Mouse (Mus musculus) kidney, embryonic 15.5 days (tissue): ENCODE measurements around the gene Pecam1. TPM values are rescaled to one million over a fixed set of nuclear protein-coding genes. Genes with fewer than 3 reads are reported as not detected.

ENCODE experiments used
- ATAC-seq: fragments of 200-750 bp; cut with Nextera tagmentation; replicated peaks from 2 replicates; pipeline ENCODE4 v1.8.0; 2017; ENCODE audit warnings: moderate TSS enrichment; ENCODE audit not compliant: low FRiP score
- H3K27ac ChIP-seq: fragments of 300-500 bp; sonication (generic); 2 replicates; pipeline ENCODE4 v1.5.1; 2015; ENCODE audit warnings: mild to moderate bottlenecking, inconsistent platforms
- H3K27me3 ChIP-seq: fragments of 300-500 bp; sonication (generic); 2 replicates; pipeline ENCODE4 v1.6.1; 2015; ENCODE audit warnings: inconsistent platforms
- H3K36me3 ChIP-seq: fragments of 300-500 bp; sonication (generic); 2 replicates; pipeline ENCODE4 v1.6.1; 2015; ENCODE audit warnings: inconsistent platforms
- H3K4me1 ChIP-seq: fragments of 300-500 bp; sonication (generic); 2 replicates; pipeline ENCODE4 v1.6.1; 2015; ENCODE audit warnings: inconsistent platforms
- H3K4me2 ChIP-seq: fragments of 300-500 bp; sonication (generic); 2 replicates; pipeline ENCODE4 v1.6.1; 2015; ENCODE audit warnings: moderate library complexity, mild to moderate bottlenecking, inconsistent platforms
- H3K4me3 ChIP-seq: fragments of 300-500 bp; sonication (generic); replicated peaks from 2 replicates; pipeline ENCODE4 v1.5.1; 2015; ENCODE audit warnings: mild to moderate bottlenecking, inconsistent platforms
- H3K9ac ChIP-seq: fragments of 300-500 bp; sonication (generic); 2 replicates; pipeline ENCODE4 v1.6.1; 2015; ENCODE audit warnings: mild to moderate bottlenecking, inconsistent platforms
- H3K9me3 ChIP-seq: fragments of 300-500 bp; sonication (generic); replicated peaks from 2 replicates; pipeline ENCODE4 v1.6.1; 2016; ENCODE audit warnings: inconsistent platforms
- WGBS: fragments of 180-500 bp; shearing (Covaris S2); methylation state at CpG from one replicate; pipeline ENCODE4 v1.1.7; 2015; ENCODE audit warnings: mixed read lengths; 5-methylcytosine and 5-hydroxymethylcytosine counted together
- polyA plus RNA-seq: library from polyadenylated mRNA; unstranded; fragments of >200 nt; fragmentation: Nextera tagmentation; extraction: Ambion mirVana; gene quantifications from 2 replicates; pipeline ENCODE4 v1.2.1, GENCODE M21; 2015

Pecam1 gene
- polyA plus RNA-seq, 1 experiment from 2014 or later: 66.5 TPM

GRCm38 (mm10) chr11:106704399-106705111 lies 45.9 kb downstream of the Pecam1 start:
- Histone ChIP-seq H3K4me2 (no peak overlapping the region), H3K9ac (no peak overlapping the region), H3K36me3 (no peaks in the 10 kb centered on the region), H3K9me3 (no peaks in the 10 kb centered on the region), H3K4me1 (peaks cover 14% of the 10 kb centered on the region), H3K27me3 (no peaks in the 10 kb centered on the region), H3K4me3 (no peak overlapping the region), H3K27ac (no peak overlapping the region)
- no peak for ATAC-seq
- 57% methylated on average over 9 of the region's 9 CpGs for WGBS

- Histone ChIP-seq H3K4me3 (no peak overlapping the region), H3K27me3 (no peaks in the 10 kb centered on the region), H3K9ac (no peak overlapping the region), H3K27ac (no peak overlapping the region), H3K4me2 (no peak overlapping the region), H3K36me3 (no peaks in the 10 kb centered on the region), H3K4me1 (peaks cover 8% of the 10 kb centered on the region), H3K9me3 (no peaks in the 10 kb centered on the region)
- ATAC-seq: no peak
- 81% methylated on average over 7 of the region's 7 CpGs for WGBS
These were observed 46.5 kb downstream of the Pecam1 start for GRCm38 (mm10) chr11:106703931-106704330.

GRCm38 (mm10) chr11:106702584-106702983 lies 47.8 kb downstream of the Pecam1 start:
- Histone ChIP-seq H3K36me3 (no peaks in the 10 kb centered on the region), H3K4me1 (peaks cover 4% of the 10 kb centered on the region; the same call in 1 of the 2 replicates), H3K4me3 (no peak overlapping the region), H3K9ac (no peak overlapping the region), H3K27me3 (no peaks in the 10 kb centered on the region), H3K9me3 (no peaks in the 10 kb centered on the region), H3K4me2 (no peak overlapping the region), H3K27ac (no peak overlapping the region)
- 87% methylated on average over 3 of the region's 3 CpGs for WGBS
- ATAC-seq: no peak

- H3K4me2 ChIP-seq: no peak overlapping the region
- WGBS: 73% methylated on average over 9 of the region's 9 CpGs
- no peak for ATAC-seq
These were observed 48.8 kb downstream of the Pecam1 start for GRCm38 (mm10) chr11:106701589-106701988.

GRCm38 (mm10) chr11:106699083-106699482 lies 51.3 kb downstream of the Pecam1 start:
- no peaks in the 10 kb centered on the region for H3K27me3 ChIP-seq
- no peak overlapping the region for H3K4me2 ChIP-seq
- H3K36me3 ChIP-seq: no peaks in the 10 kb centered on the region
- H3K4me3 ChIP-seq: no peak overlapping the region
- no peaks in the 10 kb centered on the region for H3K9me3 ChIP-seq
- 93% methylated on average over 9 of the region's 9 CpGs for WGBS
- no peaks in the 10 kb centered on the region for H3K4me1 ChIP-seq
- no peak overlapping the region for H3K27ac ChIP-seq
- no peak overlapping the region for H3K9ac ChIP-seq
- no peak for ATAC-seq

More at GRCm38 (mm10) chr11:106701589-106701988, 48.8 kb downstream of the Pecam1 start:
- Histone ChIP-seq H3K4me1 (peaks cover 3% of the 10 kb centered on the region; the same call in 1 of the 2 replicates), H3K27ac (no peak overlapping the region), H3K4me3 (no peak overlapping the region), H3K9me3 (no peaks in the 10 kb centered on the region), H3K9ac (no peak overlapping the region), H3K36me3 (no peaks in the 10 kb centered on the region), H3K27me3 (no peaks in the 10 kb centered on the region)

- H3K4me1 ChIP-seq: no peaks in the 10 kb centered on the region
- H3K4me2 ChIP-seq: no peak overlapping the region
- H3K9me3 ChIP-seq: no peaks in the 10 kb centered on the region
- WGBS: 89% methylated on average over 6 of the region's 6 CpGs
- no peak overlapping the region for H3K4me3 ChIP-seq
- H3K27ac ChIP-seq: no peak overlapping the region
- H3K9ac ChIP-seq: no peak overlapping the region
- H3K27me3 ChIP-seq: no peaks in the 10 kb centered on the region
- no peak for ATAC-seq
- no peaks in the 10 kb centered on the region for H3K36me3 ChIP-seq
These were observed 52.1 kb downstream of the Pecam1 start for GRCm38 (mm10) chr11:106698289-106698688.

- Histone ChIP-seq H3K9me3 (no peaks in the 10 kb centered on the region), H3K4me2 (no peak overlapping the region), H3K4me3 (no peak overlapping the region), H3K27me3 (no peaks in the 10 kb centered on the region), H3K9ac (no peak overlapping the region), H3K27ac (no peak overlapping the region), H3K36me3 (no peaks in the 10 kb centered on the region), H3K4me1 (no peaks in the 10 kb centered on the region)
- WGBS: 89% methylated on average over 3 of the region's 3 CpGs
- ATAC-seq: no peak
These were observed 54.5 kb downstream of the Pecam1 start for GRCm38 (mm10) chr11:106695917-106696316.

GRCm38 (mm10) chr11:106692890-106693289 lies 57.5 kb downstream of the Pecam1 start:
- H3K27ac ChIP-seq: no peak overlapping the region
- H3K36me3 ChIP-seq: no peaks in the 10 kb centered on the region
- 83% methylated on average over 4 of the region's 4 CpGs for WGBS
- no peaks in the 10 kb centered on the region for H3K27me3 ChIP-seq
- H3K4me1 ChIP-seq: no peaks in the 10 kb centered on the region
- no peak overlapping the region for H3K9ac ChIP-seq
- H3K9me3 ChIP-seq: no peaks in the 10 kb centered on the region
- ATAC-seq: no peak
- no peak overlapping the region for H3K4me3 ChIP-seq
- no peak overlapping the region for H3K4me2 ChIP-seq

- WGBS: 87% methylated on average over 5 of the region's 5 CpGs
- H3K4me1 ChIP-seq: no peaks in the 10 kb centered on the region
- H3K4me2 ChIP-seq: no peak overlapping the region
- ATAC-seq: no peak
- H3K27ac ChIP-seq: no peak overlapping the region
- no peak overlapping the region for H3K9ac ChIP-seq
- H3K4me3 ChIP-seq: no peak overlapping the region
- H3K36me3 ChIP-seq: no peaks in the 10 kb centered on the region
- no peaks in the 10 kb centered on the region for H3K9me3 ChIP-seq
- no peaks in the 10 kb centered on the region for H3K27me3 ChIP-seq
These were observed 62.1 kb downstream of the Pecam1 start for GRCm38 (mm10) chr11:106688375-106688774.

- Histone ChIP-seq H3K9ac (no peak overlapping the region), H3K27ac (no peak overlapping the region), H3K4me1 (no peaks in the 10 kb centered on the region), H3K36me3 (no peaks in the 10 kb centered on the region), H3K4me3 (no peak overlapping the region), H3K9me3 (no peaks in the 10 kb centered on the region), H3K4me2 (no peak overlapping the region), H3K27me3 (no peaks in the 10 kb centered on the region)
- ATAC-seq: no peak
- WGBS: 85% methylated on average over 9 of the region's 9 CpGs
These were observed 63.1 kb downstream of the Pecam1 start for GRCm38 (mm10) chr11:106687293-106687692.

- H3K27me3 ChIP-seq: no peaks in the 10 kb centered on the region
- no peak overlapping the region for H3K4me2 ChIP-seq
- ATAC-seq: no peak
- H3K9me3 ChIP-seq: no peaks in the 10 kb centered on the region
- no peak overlapping the region for H3K27ac ChIP-seq
- no peaks in the 10 kb centered on the region for H3K4me1 ChIP-seq
- H3K9ac ChIP-seq: no peak overlapping the region
- H3K36me3 ChIP-seq: no peaks in the 10 kb centered on the region
- 83% methylated on average over 8 of the region's 8 CpGs for WGBS
- no peak overlapping the region for H3K4me3 ChIP-seq
These were observed 66.4 kb downstream of the Pecam1 start for GRCm38 (mm10) chr11:106684027-106684426.

- WGBS: 80% methylated on average over 3 of the region's 3 CpGs
- no peaks in the 10 kb centered on the region for H3K9me3 ChIP-seq
- no peak for ATAC-seq
- no peaks in the 10 kb centered on the region for H3K4me1 ChIP-seq
- H3K27ac ChIP-seq: no peak overlapping the region
- no peak overlapping the region for H3K4me2 ChIP-seq
- no peak overlapping the region for H3K9ac ChIP-seq
- H3K27me3 ChIP-seq: no peaks in the 10 kb centered on the region
- H3K4me3 ChIP-seq: no peak overlapping the region
- H3K36me3 ChIP-seq: no peaks in the 10 kb centered on the region
These were observed 67.1 kb downstream of the Pecam1 start for GRCm38 (mm10) chr11:106683345-106683744.

GRCm38 (mm10) chr11:106681138-106681537 lies 69.3 kb downstream of the Pecam1 start:
- 87% methylated on average over 6 of the region's 6 CpGs for WGBS
- H3K27ac ChIP-seq: no peak overlapping the region

More at GRCm38 (mm10) chr11:106681138-106681537, 69.3 kb downstream of the Pecam1 start:
- Histone ChIP-seq H3K36me3 (no peaks in the 10 kb centered on the region), H3K4me3 (no peak overlapping the region), H3K4me1 (0 out of 2 replicates have a peak, but pooled peaks cover 4% of the 10 kb centered on the region), H3K9me3 (no peaks in the 10 kb centered on the region), H3K27me3 (no peaks in the 10 kb centered on the region), H3K9ac (no peak overlapping the region), H3K4me2 (no peak overlapping the region)
- ATAC-seq: no peak
